Mouse (Mus musculus): ENCODE results near the gene Nsun3.

- TF ChIP-seq CTCF (IDR thresholded peaks at IDR 0.05; ENCODE audit: extremely low read depth, insufficient read length, insufficient replicate concordance, low read depth, low read length) = no peak
- TF ChIP-seq POLR2A (IDR thresholded peaks at IDR 0.05; ENCODE audit: low read depth, low read length) = no peak
Measured at GRCm38 (mm10) chr16:62796608-62797007, 10.0 kb upstream of the Nsun3 start.
